Mouse (Mus musculus): ENCODE measurements around the gene Bcorl1.

DNA sequence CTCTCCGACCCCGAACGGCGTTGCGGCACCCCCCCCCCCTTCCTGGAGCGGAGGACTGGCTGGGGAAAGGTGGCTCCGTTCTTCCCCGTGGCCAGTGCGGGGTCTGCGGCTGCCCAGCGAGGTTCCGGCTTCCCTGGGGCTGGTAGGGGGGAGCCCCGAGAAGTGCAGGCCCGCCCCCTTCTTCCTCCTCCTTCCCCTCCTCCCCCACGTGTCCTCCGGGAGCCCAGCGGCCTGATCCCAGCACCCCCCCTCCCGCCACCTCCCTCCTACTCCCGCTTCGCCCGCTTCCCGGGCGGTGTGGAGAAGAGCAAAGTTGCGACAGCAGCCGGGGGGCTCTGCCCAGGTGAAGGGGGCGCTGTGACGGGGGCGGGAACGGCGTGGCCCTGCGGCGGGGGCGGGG, at the start of gene Bcorl1:
- TF ChIP-seq CTCF (IDR thresholded peaks at IDR 0.05; ENCODE audit: low read depth, low read length) (no peak), POLR2AphosphoS5 (IDR thresholded peaks at IDR 0.05; ENCODE audit: insufficient replicate concordance, low read depth, low read length) (no peak), TAL1 (conservative IDR thresholded peaks at IDR 0.05; ENCODE audit: low read depth, low read length) (no peak), GATA1 (IDR thresholded peaks at IDR 0.05; ENCODE audit: borderline replicate concordance, low read length) (no peak), GATA2 (IDR thresholded peaks at IDR 0.05; ENCODE audit: borderline replicate concordance, low read depth, low read length) (no peak)

Measured in G1E (cell line).